Mouse (Mus musculus) urinary bladder, adult 2 months (tissue): ENCODE measurements around the gene Cfap97. TPM values are rescaled to one million over a fixed set of nuclear protein-coding genes. Genes with fewer than 3 reads are reported as not detected.
A peak's percentile ranks its signal among the peaks of the same experiment; 100 is the strongest.
"Not testable (repeated sequence)": the region's sequence is repeated elsewhere in the genome, so short reads cannot be mapped to it uniquely, and the experiment has no call there.

ENCODE experiments used
- DNase-seq: peaks from one replicate; pipeline ENCODE4 v3.0.0; 2022; ENCODE audit warnings: low spot score
- polyA plus RNA-seq: library from polyadenylated mRNA; depleted of rRNA; stranded (reverse); fragments of >200 nt; gene quantifications from 2 replicates; pipeline ENCODE4 v1.2.3, GENCODE M21; 2012; rRNA removed

Cfap97 gene
- polyA plus RNA-seq, 1 experiment = 11.4 TPM

DNA sequence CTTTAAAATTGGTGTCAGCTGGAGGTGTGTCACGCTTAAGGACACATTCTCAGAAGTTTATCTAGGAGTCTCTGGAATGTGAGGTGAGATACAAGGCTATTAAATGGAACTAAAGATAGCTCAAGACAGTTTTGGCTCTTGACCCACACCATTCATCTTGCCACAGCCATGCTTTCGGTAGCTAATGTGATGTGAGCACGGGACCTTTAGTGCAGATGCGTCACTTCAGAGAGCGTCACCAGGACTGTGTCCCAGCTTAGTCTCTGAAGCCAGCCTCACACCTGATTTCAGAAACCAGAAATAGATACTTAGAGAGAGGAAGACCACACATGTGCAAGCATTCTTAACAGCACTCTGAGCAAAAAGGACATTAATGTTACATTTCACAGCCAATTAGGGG lies 75.1 kb downstream of the Cfap97 start:
- DNase-seq = no peak

DNA sequence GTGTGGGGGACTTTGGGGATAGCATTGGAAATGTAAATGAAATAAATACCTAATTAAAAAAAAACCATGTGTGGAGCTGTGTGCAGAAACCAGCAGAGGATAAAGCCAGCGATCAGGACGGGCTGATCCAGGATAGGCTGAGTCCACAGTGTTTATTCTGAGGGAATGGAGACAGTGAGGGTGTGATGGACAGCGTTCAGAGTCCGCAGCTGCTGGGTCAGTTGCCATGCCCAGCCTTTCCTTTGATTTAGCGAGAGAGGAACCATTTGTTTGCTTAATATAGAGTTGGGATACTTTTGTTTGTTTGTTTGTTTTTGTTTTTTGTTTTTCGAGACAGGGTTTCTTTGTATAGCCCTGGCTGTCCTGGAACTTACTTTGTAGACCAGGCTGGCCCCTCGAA lies 80.4 kb downstream of the Cfap97 start:
- not testable (repeated sequence) for DNase-seq

DNA sequence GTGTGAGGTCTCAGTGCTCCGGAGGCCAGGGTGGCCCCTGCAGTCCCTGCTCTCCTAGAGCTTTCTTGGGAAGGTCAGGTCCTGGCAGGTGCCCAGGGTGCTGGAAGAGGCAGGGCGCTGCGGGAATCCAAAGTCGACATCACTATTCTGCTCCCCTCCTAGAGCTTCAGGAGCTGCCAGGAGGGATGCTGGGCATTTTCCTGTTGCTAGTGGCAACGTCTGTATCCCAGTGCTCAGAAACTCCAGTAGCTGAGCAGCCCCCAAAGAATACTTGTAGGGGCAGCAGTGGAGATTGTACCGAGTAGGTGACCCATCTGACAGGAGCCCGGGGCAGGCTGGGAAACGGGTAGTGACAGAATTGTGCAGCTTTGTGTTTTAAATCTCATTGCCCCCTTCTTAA lies 81.2 kb downstream of the Cfap97 start:
- no peak for DNase-seq

DNA sequence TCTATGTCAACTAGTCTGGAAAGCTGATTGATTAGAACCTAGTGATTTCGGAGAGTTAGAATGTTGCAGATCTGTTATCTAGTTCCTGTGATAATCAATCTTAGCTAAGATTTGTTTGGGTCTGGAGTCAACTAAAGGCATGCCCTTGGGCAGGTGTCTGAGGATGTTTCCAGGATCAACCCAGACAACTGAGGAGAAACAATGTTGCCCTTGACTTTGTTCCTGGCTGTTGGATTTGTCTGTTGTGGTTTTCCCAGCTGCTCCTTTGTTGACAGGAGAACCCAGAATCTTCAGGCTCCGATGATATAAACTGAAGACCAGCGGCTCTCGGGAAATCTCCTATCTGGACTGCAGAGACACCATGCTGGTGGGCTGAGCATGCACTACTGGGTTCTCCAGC lies 83.2 kb downstream of the Cfap97 start:
- DNase-seq = no peak

DNA sequence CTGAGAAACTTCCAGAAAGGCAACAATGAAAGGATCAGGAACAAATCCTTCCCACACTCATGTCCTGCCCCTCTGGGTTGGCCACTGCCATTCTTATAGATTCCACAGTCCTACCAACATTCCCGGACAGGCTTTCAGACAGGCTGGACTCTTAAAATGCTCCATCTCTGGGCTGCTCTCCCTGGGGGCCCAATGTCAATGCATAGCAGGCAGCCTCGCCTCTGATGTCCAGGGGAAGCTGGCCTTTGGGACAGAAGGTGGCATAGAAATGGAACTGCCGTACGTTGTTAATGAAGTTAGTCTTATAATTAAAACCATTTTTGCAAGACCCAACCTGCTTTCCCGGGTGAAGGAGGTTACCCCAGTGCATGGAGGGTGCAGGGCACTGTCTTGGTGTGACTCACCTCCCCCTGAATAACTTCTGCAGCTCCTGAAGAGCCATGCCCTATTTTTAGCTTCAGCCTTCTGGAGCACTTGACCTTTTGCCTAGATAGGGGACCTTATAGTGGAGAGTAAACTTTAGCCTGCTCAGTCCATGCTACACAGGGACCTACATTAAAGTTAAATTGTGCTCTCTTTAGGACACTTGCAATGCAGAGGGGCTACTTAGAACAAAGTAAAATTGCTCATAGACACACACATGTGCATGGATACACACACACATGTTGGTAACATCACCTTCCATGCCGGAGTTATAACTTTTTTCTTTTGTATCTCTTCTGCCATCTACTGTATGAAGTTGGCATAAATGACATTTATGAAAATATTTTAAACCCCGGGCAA lies 85.1 kb downstream of the Cfap97 start:
- no peak for DNase-seq

DNA sequence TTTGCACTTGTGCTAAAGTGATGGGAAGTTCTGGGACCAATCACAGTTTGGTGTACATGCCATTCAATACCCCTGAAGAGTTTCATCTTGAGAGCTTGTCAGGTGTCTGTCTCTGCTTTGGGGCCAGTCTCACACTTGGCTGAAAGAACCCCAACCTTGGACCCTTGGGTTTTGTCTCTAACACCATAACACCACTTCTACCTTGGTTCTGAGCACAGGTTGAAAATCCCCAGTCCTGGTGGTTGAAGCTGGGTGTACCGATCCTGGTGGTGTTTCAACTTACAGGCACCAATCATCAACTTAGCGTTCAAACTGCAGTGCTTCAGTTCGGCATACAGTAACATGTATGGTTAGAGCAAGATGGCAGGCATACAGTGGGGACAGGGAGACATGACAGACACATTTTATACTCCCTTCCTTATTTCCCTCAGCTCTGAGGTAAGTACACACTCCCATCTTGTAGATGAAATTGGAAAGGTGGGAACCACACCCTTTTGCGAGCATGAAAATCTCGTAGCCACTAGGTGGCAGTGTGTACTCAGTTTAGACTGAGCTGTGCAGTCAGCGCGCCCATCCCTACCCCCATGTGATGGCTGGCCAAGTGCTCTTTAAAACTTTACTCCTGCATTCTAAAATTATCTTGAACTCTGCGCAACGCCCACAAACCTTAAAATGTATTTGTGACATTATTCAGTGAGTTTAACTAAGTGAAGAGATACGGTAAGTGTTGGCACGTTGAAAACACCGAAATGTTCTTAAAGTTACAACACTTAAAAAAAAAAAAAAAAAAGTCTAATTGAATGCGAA lies 90.2 kb downstream of the Cfap97 start:
- peak; percentile 35 for DNase-seq

DNA sequence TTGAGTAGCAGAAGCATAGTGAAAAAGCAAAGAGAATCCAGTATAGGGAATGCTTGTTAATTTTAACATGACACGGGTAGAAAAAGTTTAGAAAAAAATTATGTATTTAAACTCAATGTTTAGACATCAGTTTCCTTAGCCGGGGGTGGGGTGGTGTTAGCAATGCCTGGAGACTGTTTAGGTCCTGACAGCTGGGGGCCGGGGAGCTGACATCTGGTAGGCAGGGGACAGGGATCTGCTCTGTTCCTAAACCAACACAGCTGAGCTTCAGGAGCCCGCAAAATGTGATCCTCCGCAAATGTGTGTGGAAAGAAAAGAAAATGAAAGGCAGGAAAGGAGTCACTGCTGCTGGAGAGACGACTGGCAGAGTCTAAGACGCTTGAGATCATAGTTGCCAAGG lies 91.4 kb downstream of the Cfap97 start:
- DNase-seq = no peak

Other genes starting within 250 kb of the Cfap97 start
- gene Ccdc110, start 217.2 kb upstream of the Cfap97 start, polyA plus RNA-seq = not detected in 2 replicates
- 8.5 and 11.2 TPM in 2 replicates for gene 1700029J07Rik, start 176.5 kb upstream of the Cfap97 start, polyA plus RNA-seq
- 51.4 and 57.1 TPM in 2 replicates for gene Ufsp2, start 176.2 kb upstream of the Cfap97 start, polyA plus RNA-seq
- 0.21 and 0.44 TPM in 2 replicates for gene Lrp2bp, start 152.5 kb upstream of the Cfap97 start, polyA plus RNA-seq
- 6.2 and 6.8 TPM in 2 replicates for gene Ankrd37, start 146.1 kb upstream of the Cfap97 start, polyA plus RNA-seq
- 9.5 and 9.9 TPM in 2 replicates for gene Snx25, start 388 bp downstream of the Cfap97 start, polyA plus RNA-seq
- 537 and 579 TPM in 2 replicates for gene Slc25a4, start 59.5 kb downstream of the Cfap97 start, polyA plus RNA-seq
- not detected in 2 replicates for gene Helt, start 142.9 kb downstream of the Cfap97 start, polyA plus RNA-seq